Mouse (Mus musculus): Measurements from ENCODE around the gene Zfp541. TPM values are rescaled to one million over a fixed set of nuclear protein-coding genes. Genes with fewer than 3 reads are reported as not detected.

Gene Zfp541
- polyA plus RNA-seq, 1 experiment from 2014 or later: 0.06 TPM

DNA sequence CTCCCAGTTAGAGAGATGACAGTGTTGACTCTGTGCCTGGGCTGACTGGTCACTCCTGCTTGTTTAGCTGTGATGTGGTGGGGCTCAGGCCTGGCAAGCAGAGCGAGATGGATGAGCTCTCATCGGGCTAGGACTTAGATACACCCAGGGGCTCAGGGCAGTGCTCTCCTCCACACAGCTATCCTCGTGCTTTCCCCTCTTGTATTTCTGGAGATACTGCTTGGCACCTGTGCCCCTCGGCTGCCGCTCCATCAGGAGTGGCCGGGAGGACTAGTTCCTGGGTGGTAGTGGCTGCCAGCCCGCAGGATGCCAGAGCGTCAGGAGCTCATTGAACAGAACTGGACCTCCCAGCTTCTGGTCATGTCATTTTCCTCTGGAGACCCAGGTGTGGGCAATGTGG, 48.5 kb downstream of the Zfp541 start:
- H3K36me3 ChIP-seq (ENCODE audit: control insufficient read depth, insufficient read depth, low read length): peaks cover 62% of the 10 kb centered on the region
- WGBS: 85% methylated on average over 8 of the region's 8 CpGs
- no peaks in the 10 kb centered on the region for H3K9me3 ChIP-seq (ENCODE audit: control insufficient read depth, low read length)
- no peak overlapping the region for H3K4me3 ChIP-seq (ENCODE audit: low read length)
- H3K4me1 ChIP-seq (replicated peaks; ENCODE audit: control insufficient read depth, insufficient read depth, low read length): no peaks in the 10 kb centered on the region
- ATAC-seq (ENCODE audit: low read depth): no peak
- H3K27me3 ChIP-seq (ENCODE audit: control insufficient read depth, insufficient read depth, low read depth, low read length): no peaks in the 10 kb centered on the region
- H3K27ac ChIP-seq (ENCODE audit: low read length): no peak overlapping the region
- no peak overlapping the region for H3K9ac ChIP-seq (ENCODE audit: low read length)
- no peak overlapping the region for H3K4me2 ChIP-seq (ENCODE audit: low read depth, low read length)

DNA sequence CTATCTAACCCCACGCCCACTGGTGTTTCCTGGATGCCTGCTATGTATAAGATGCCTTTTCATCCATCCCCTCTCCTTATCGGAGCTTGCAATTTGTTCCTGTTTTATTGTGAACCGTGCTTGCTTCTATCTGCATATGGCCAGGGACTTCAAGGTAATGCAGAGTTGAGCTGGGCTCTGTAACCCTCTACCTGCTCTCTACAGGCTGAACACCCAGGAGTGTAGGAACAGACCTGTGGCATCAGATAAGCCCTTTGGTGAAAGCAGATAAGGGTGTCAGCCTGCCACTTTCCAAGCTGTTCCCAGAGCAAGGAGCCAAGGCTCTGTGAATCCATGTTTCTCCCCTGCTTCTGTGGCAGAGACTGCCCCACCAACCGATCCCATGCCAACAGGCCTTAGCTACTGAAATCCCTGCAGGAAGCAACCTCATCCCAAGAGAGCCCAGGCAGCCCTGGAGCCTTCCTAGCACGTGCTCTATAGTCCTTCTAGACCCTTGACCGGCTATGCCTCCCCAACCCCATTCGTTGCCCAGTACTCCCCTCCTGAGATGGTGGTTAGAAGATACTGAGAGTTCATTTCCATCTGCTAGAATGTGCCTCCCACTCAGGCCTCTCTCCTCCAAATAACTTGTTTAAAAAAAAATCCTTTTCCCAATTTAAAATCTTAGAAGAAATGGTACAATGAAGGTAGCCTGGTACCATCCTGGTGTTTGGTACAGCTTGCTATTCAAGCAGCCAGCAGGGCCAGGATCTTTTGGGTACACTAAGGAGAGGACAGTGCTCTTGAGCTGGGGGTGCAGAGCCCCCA, 49.9 kb downstream of the Zfp541 start:
- Histone ChIP-seq H3K36me3 (ENCODE audit: control insufficient read depth, insufficient read depth, low read length) (peaks cover 72% of the 10 kb centered on the region), H3K9ac (ENCODE audit: low read length) (no peak overlapping the region), H3K4me3 (ENCODE audit: low read length) (no peak overlapping the region), H3K27ac (ENCODE audit: low read length) (no peak overlapping the region), H3K27me3 (ENCODE audit: control insufficient read depth, insufficient read depth, low read depth, low read length) (no peaks in the 10 kb centered on the region), H3K4me1 (replicated peaks; ENCODE audit: control insufficient read depth, insufficient read depth, low read length) (no peaks in the 10 kb centered on the region), H3K4me2 (ENCODE audit: low read depth, low read length) (no peak overlapping the region), H3K9me3 (ENCODE audit: control insufficient read depth, low read length) (no peaks in the 10 kb centered on the region)
- no peak for ATAC-seq (ENCODE audit: low read depth)
- WGBS: 90% methylated on average over 7 of the region's 7 CpGs

GRCm38 (mm10) chr7:16116418-16116817, 54.8 kb downstream of the Zfp541 start:
- Histone ChIP-seq H3K4me3 (ENCODE audit: low read length) (no peak overlapping the region), H3K4me1 (replicated peaks; ENCODE audit: control insufficient read depth, insufficient read depth, low read length) (peaks cover 6% of the 10 kb centered on the region), H3K27me3 (ENCODE audit: control insufficient read depth, insufficient read depth, low read depth, low read length) (no peaks in the 10 kb centered on the region), H3K9me3 (ENCODE audit: control insufficient read depth, low read length) (no peaks in the 10 kb centered on the region), H3K9ac (ENCODE audit: low read length) (no peak overlapping the region), H3K27ac (ENCODE audit: low read length) (no peak overlapping the region), H3K4me2 (ENCODE audit: low read depth, low read length) (no peak overlapping the region), H3K36me3 (ENCODE audit: control insufficient read depth, insufficient read depth, low read length) (peaks cover 53% of the 10 kb centered on the region)
- WGBS: 92% methylated on average over 7 of the region's 7 CpGs
- no peak for ATAC-seq (ENCODE audit: low read depth)

- no peaks in the 10 kb centered on the region for H3K27me3 ChIP-seq (ENCODE audit: control insufficient read depth, insufficient read depth, low read depth, low read length)
- H3K4me2 ChIP-seq (ENCODE audit: low read depth, low read length): no peak overlapping the region
- H3K4me3 ChIP-seq (ENCODE audit: low read length): no peak overlapping the region
- no peak overlapping the region for H3K27ac ChIP-seq (ENCODE audit: low read length)
- 84% methylated on average over 3 of the region's 3 CpGs for WGBS
- H3K4me1 ChIP-seq (replicated peaks; ENCODE audit: control insufficient read depth, insufficient read depth, low read length): peaks cover 6% of the 10 kb centered on the region
- no peak for ATAC-seq (ENCODE audit: low read depth)
- no peaks in the 10 kb centered on the region for H3K9me3 ChIP-seq (ENCODE audit: control insufficient read depth, low read length)
- H3K36me3 ChIP-seq (ENCODE audit: control insufficient read depth, insufficient read depth, low read length): peaks cover 47% of the 10 kb centered on the region
- no peak overlapping the region for H3K9ac ChIP-seq (ENCODE audit: low read length)
Measured at GRCm38 (mm10) chr7:16117100-16117499, 55.5 kb downstream of the Zfp541 start.

- ATAC-seq (ENCODE audit: low read depth): peak; percentile 91
- H3K9ac ChIP-seq (ENCODE audit: low read length): peak within 1 kb of the TSS; percentile 85
- H3K27ac ChIP-seq (ENCODE audit: low read length): peak within 1 kb of the TSS; percentile 80
- no peaks in the 10 kb centered on the region for H3K9me3 ChIP-seq (ENCODE audit: control insufficient read depth, low read length)
- H3K36me3 ChIP-seq (ENCODE audit: control insufficient read depth, insufficient read depth, low read length): peaks cover 25% of the 10 kb centered on the region
- H3K4me3 ChIP-seq (ENCODE audit: low read length): peak within 1 kb of the TSS; percentile 86
- WGBS: 1% methylated on average over 33 of the region's 33 CpGs
- no peaks in the 10 kb centered on the region for H3K27me3 ChIP-seq (ENCODE audit: control insufficient read depth, insufficient read depth, low read depth, low read length)
- H3K4me2 ChIP-seq (ENCODE audit: low read depth, low read length): peak within 1 kb of the TSS; percentile 78
- H3K4me1 ChIP-seq (replicated peaks; ENCODE audit: control insufficient read depth, insufficient read depth, low read length): peaks cover 6% of the 10 kb centered on the region
Measured at GRCm38 (mm10) chr7:16119569-16120261, 58.1 kb downstream of the Zfp541 start, which contains the start of gene Kptn. Kptn (plus strand) TSS chr7:16119895.

GRCm38 (mm10) chr7:16120262-16120600, 58.6 kb downstream of the Zfp541 start:
- Histone ChIP-seq H3K4me1 (replicated peaks; ENCODE audit: control insufficient read depth, insufficient read depth, low read length) (peaks cover 6% of the 10 kb centered on the region), H3K27me3 (ENCODE audit: control insufficient read depth, insufficient read depth, low read depth, low read length) (no peaks in the 10 kb centered on the region), H3K36me3 (ENCODE audit: control insufficient read depth, insufficient read depth, low read length) (peaks cover 22% of the 10 kb centered on the region), H3K27ac (ENCODE audit: low read length) (no peak overlapping the region), H3K9ac (ENCODE audit: low read length) (peak overlapping the region; percentile 85), H3K4me2 (ENCODE audit: low read depth, low read length) (peak overlapping the region; percentile 78), H3K9me3 (ENCODE audit: control insufficient read depth, low read length) (no peaks in the 10 kb centered on the region), H3K4me3 (ENCODE audit: low read length) (peak overlapping the region; percentile 86)
- ATAC-seq (ENCODE audit: low read depth): peak; percentile 16
- 32% methylated on average over 9 of the region's 9 CpGs for WGBS

GRCm38 (mm10) chr7:16125829-16126228, 64.2 kb downstream of the Zfp541 start:
- Histone ChIP-seq H3K4me1 (replicated peaks; ENCODE audit: control insufficient read depth, insufficient read depth, low read length) (peaks cover under 1% of the 10 kb centered on the region), H3K4me3 (ENCODE audit: low read length) (no peak overlapping the region)

GRCm38 (mm10) chr7:16128344-16128743, 66.7 kb downstream of the Zfp541 start:
- no peak overlapping the region for H3K9ac ChIP-seq (ENCODE audit: low read length)
- ATAC-seq (ENCODE audit: low read depth): no peak
- no peaks in the 10 kb centered on the region for H3K9me3 ChIP-seq (ENCODE audit: control insufficient read depth, low read length)
- H3K4me2 ChIP-seq (ENCODE audit: low read depth, low read length): no peak overlapping the region
- H3K36me3 ChIP-seq (ENCODE audit: control insufficient read depth, insufficient read depth, low read length): no peaks in the 10 kb centered on the region
- no peak overlapping the region for H3K27ac ChIP-seq (ENCODE audit: low read length)
- peaks cover 3% of the 10 kb centered on the region; the same call in 1 of the 2 replicates for H3K4me1 ChIP-seq (replicated peaks; ENCODE audit: control insufficient read depth, insufficient read depth, low read length)
- WGBS: 70% methylated on average over 6 of the region's 6 CpGs
- H3K4me3 ChIP-seq (ENCODE audit: low read length): no peak overlapping the region
- H3K27me3 ChIP-seq (ENCODE audit: control insufficient read depth, insufficient read depth, low read depth, low read length): no peaks in the 10 kb centered on the region

More at GRCm38 (mm10) chr7:16125829-16126228, 64.2 kb downstream of the Zfp541 start:
- ATAC-seq (ENCODE audit: low read depth): no peak
- Histone ChIP-seq H3K9me3 (ENCODE audit: control insufficient read depth, low read length) (no peaks in the 10 kb centered on the region), H3K27ac (ENCODE audit: low read length) (no peak overlapping the region), H3K27me3 (ENCODE audit: control insufficient read depth, insufficient read depth, low read depth, low read length) (no peaks in the 10 kb centered on the region), H3K9ac (ENCODE audit: low read length) (no peak overlapping the region), H3K4me2 (ENCODE audit: low read depth, low read length) (no peak overlapping the region), H3K36me3 (ENCODE audit: control insufficient read depth, insufficient read depth, low read length) (no peaks in the 10 kb centered on the region)
- WGBS: 78% methylated on average over 9 of the region's 9 CpGs

- 0 out of 2 replicates have a peak overlapping the region, but pooled peaks have one; percentile 87 for H3K4me2 ChIP-seq (ENCODE audit: low read depth, low read length)
- 65% methylated on average over 5 of the region's 5 CpGs for WGBS
- no peaks in the 10 kb centered on the region for H3K36me3 ChIP-seq (ENCODE audit: control insufficient read depth, insufficient read depth, low read length)
- H3K4me1 ChIP-seq (replicated peaks; ENCODE audit: control insufficient read depth, insufficient read depth, low read length): peaks cover 3% of the 10 kb centered on the region; the same call in 1 of the 2 replicates
- H3K4me3 ChIP-seq (ENCODE audit: low read length): no peak overlapping the region
- H3K9me3 ChIP-seq (ENCODE audit: control insufficient read depth, low read length): no peaks in the 10 kb centered on the region
- H3K27ac ChIP-seq (ENCODE audit: low read length): no peak overlapping the region
- no peaks in the 10 kb centered on the region for H3K27me3 ChIP-seq (ENCODE audit: control insufficient read depth, insufficient read depth, low read depth, low read length)
- H3K9ac ChIP-seq (ENCODE audit: low read length): no peak overlapping the region
- ATAC-seq (ENCODE audit: low read depth): no peak
Measured at GRCm38 (mm10) chr7:16128899-16129298, 67.3 kb downstream of the Zfp541 start.
